Mouse (Mus musculus) small intestine, adult 2 months (tissue): Measurements from ENCODE around the gene Cacnb3.

Experiments used
- CTCF ChIP-seq: fragments of 200-500 bp; IDR thresholded peaks from 2 replicates; pipeline ENCODE4 v1.5.1; 2012; ENCODE audit warnings: low read depth, mild to moderate bottlenecking, control low read depth, inconsistent platforms, low read length, moderate library complexity, mixed read lengths; ENCODE audit not compliant: insufficient replicate concordance, insufficient read length; ENCODE audit errors: extremely low read depth
- POLR2A ChIP-seq: fragments of 200-500 bp; IDR thresholded peaks from 2 replicates; pipeline ENCODE4 v1.6.1; 2012; ENCODE audit warnings: low read depth, mild to moderate bottlenecking, control low read depth, inconsistent platforms, low read length, moderate library complexity

DNA sequence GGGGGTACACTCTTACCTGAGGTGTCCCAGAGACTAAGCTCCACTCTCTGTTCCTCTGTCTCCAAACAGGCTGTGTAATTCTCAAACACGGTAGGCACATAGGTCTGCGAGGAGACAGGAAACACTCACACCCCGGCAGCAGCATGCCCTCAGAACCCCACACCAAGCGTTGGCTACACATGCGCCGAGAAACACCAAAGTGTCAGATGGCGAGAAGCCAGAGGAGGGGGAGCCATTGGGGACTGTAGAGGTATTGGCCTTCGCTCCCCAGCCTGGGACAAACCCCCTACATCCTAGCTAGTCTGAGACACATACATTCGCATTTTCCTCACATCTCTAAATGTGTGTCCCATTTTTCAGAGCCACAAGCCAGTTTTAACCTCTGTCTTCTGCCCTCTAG is 45.8 kb downstream of the Cacnb3 start:
- TF ChIP-seq POLR2A (no peak), CTCF (no peak)
